In genomic region chr5:76779094-76779615, GRCm38 (mm10) we compare ENCODE assay signal across 10 mouse cellular contexts.
DNase-seq lines count a peak whose midpoint lies in the region; ATAC-seq and TF ChIP-seq lines count a peak whose summit lies in the region.
"Had no signal": no experiment of that assay in that cellular context is flagged by ENCODE, and none has a peak within 500 bp of the region (broad histone marks: within the 10 kb centered on the region; RNA-seq: fewer than 3 reads in every experiment).

No protein-coding gene starts in this region.

- H3K27ac ChIP-seq in heart, postnatal 0 days (ENCODE audit: low read depth): no peak overlapping the region
- H3K27ac ChIP-seq in forebrain, embryonic 11.5 days (ENCODE audit: low read depth, low read length): no peak overlapping the region
- no peak overlapping the region for H3K27ac ChIP-seq in lung, postnatal 0 days (ENCODE audit: low read length)
- no peak overlapping the region for H3K27ac ChIP-seq in stomach, postnatal 0 days (replicated peaks)

- WGBS in heart, postnatal 0 days: 48% methylated on average over 14 of the region's 14 CpGs
- WGBS in forebrain, embryonic 11.5 days: 39% methylated on average over 14 of the region's 14 CpGs
- WGBS in lung, postnatal 0 days: 35% methylated on average over 14 of the region's 14 CpGs
- WGBS in stomach, postnatal 0 days: 43% methylated on average over 14 of the region's 14 CpGs

- 0 out of 2 replicates have a peak, but pooled peaks cover 3% of the 10 kb centered on the region for H3K27me3 ChIP-seq in heart, postnatal 0 days (ENCODE audit: control insufficient read depth, insufficient read depth, low read length)
- no peaks in the 10 kb centered on the region for H3K27me3 ChIP-seq in forebrain, embryonic 11.5 days (ENCODE audit: control insufficient read depth, insufficient read depth, low read length)
- no peaks in the 10 kb centered on the region for H3K27me3 ChIP-seq in lung, postnatal 0 days (replicated peaks; ENCODE audit: insufficient read depth, low read length)
- H3K27me3 ChIP-seq in stomach, postnatal 0 days (ENCODE audit: control insufficient read depth, insufficient read depth, low read length): no peaks in the 10 kb centered on the region
- H3K27me3 ChIP-seq: Patski had no signal

- no peak overlapping the region for H3K9ac ChIP-seq in heart, postnatal 0 days (replicated peaks; ENCODE audit: low read depth, low read length)
- H3K9ac ChIP-seq in forebrain, embryonic 11.5 days (ENCODE audit: low read length): no peak overlapping the region
- no peak overlapping the region for H3K9ac ChIP-seq in lung, postnatal 0 days (replicated peaks; ENCODE audit: low read depth)
- H3K9ac ChIP-seq in stomach, postnatal 0 days (ENCODE audit: low read length): no peak overlapping the region; the same call in 1 of the 2 replicates

- intact Hi-C loops in heart, postnatal 10 days (cut with DNase I): no loop called here
- intact Hi-C loops in left cerebral cortex, postnatal 10 days (cut with DNase I): no loop called here

- H3K36me3 ChIP-seq in heart, postnatal 0 days (replicated peaks; ENCODE audit: control insufficient read depth, insufficient read depth, low read length): no peaks in the 10 kb centered on the region
- no peaks in the 10 kb centered on the region for H3K36me3 ChIP-seq in forebrain, embryonic 11.5 days (ENCODE audit: control insufficient read depth, insufficient read depth, low read length)
- no peaks in the 10 kb centered on the region for H3K36me3 ChIP-seq in lung, postnatal 0 days (ENCODE audit: insufficient read depth, low read length)
- no peaks in the 10 kb centered on the region for H3K36me3 ChIP-seq in stomach, postnatal 0 days (ENCODE audit: control insufficient read depth, insufficient read depth, low read length)

- no peak overlapping the region for H3K4me3 ChIP-seq in heart, postnatal 0 days (ENCODE audit: low read depth, low read length)
- no peak overlapping the region for H3K4me3 ChIP-seq in forebrain, embryonic 11.5 days (ENCODE audit: low read depth, low read length)
- no peak overlapping the region for H3K4me3 ChIP-seq in lung, postnatal 0 days (ENCODE audit: low read depth, low read length)
- no peak overlapping the region for H3K4me3 ChIP-seq in stomach, postnatal 0 days (ENCODE audit: low read depth, low read length)

- peak overlapping the region; percentile 19; the same call in 1 of the 2 replicates for H3K4me2 ChIP-seq in heart, postnatal 0 days (ENCODE audit: low read depth, low read length)
- H3K4me2 ChIP-seq in forebrain, embryonic 11.5 days (ENCODE audit: low read depth, low read length, severe bottlenecking): no peak overlapping the region
- peak overlapping the region; percentile 29 for H3K4me2 ChIP-seq in lung, postnatal 0 days (replicated peaks; ENCODE audit: low read depth, low read length)
- peak overlapping the region; percentile 20; the same call in 1 of the 2 replicates for H3K4me2 ChIP-seq in stomach, postnatal 0 days (replicated peaks; ENCODE audit: low read depth)

- no peaks in the 10 kb centered on the region for H3K4me1 ChIP-seq in heart, postnatal 0 days (ENCODE audit: control insufficient read depth, insufficient read depth)
- H3K4me1 ChIP-seq in forebrain, embryonic 11.5 days (replicated peaks; ENCODE audit: control insufficient read depth, insufficient read depth, low read length): peaks cover 13% of the 10 kb centered on the region; the same call in 1 of the 2 replicates
- H3K4me1 ChIP-seq in lung, postnatal 0 days (ENCODE audit: insufficient read depth, low read depth, low read length): no peaks in the 10 kb centered on the region
- no peaks in the 10 kb centered on the region for H3K4me1 ChIP-seq in stomach, postnatal 0 days (replicated peaks; ENCODE audit: control insufficient read depth, insufficient read depth)

- DNase-seq in heart, postnatal 0 days (ENCODE audit: low spot score): no peak
- DNase-seq in heart, postnatal 10 days: no peak
- DNase-seq in forebrain, embryonic 11.5 days (ENCODE audit: low spot score): no peak
- peak; percentile 28 for DNase-seq in lung, postnatal 0 days (ENCODE audit: low spot score)
- DNase-seq in stomach, postnatal 0 days (ENCODE audit: low spot score): peak; percentile 72
- no peak for DNase-seq in cerebellum, adult 9-10 months
- DNase-seq in left cerebral cortex, postnatal 10 days (ENCODE audit: extremely low spot score in 1 of 2, low spot score in 2 of 2): no peak
- no peak for DNase-seq in cerebellum, postnatal 4 days (ENCODE audit: low spot score in 2 of 2)
- DNase-seq: kidney, adult 9 months had no signal

- no peaks in the 10 kb centered on the region for H3K9me3 ChIP-seq in heart, postnatal 0 days (replicated peaks; ENCODE audit: control insufficient read depth, low read length)
- H3K9me3 ChIP-seq in forebrain, embryonic 11.5 days (ENCODE audit: control insufficient read depth, low read length): no peaks in the 10 kb centered on the region
- no peaks in the 10 kb centered on the region for H3K9me3 ChIP-seq in lung, postnatal 0 days (ENCODE audit: low read length)
- no peaks in the 10 kb centered on the region for H3K9me3 ChIP-seq in stomach, postnatal 0 days (ENCODE audit: control insufficient read depth, low read length)

- no peak for TF ChIP-seq EP300 in heart, postnatal 0 days (IDR thresholded peaks at IDR 0.05; ENCODE audit: low read depth)
- TF ChIP-seq EP300 in lung, postnatal 0 days (IDR thresholded peaks at IDR 0.05): no peak
- TF ChIP-seq EP300 in stomach, postnatal 0 days (optimal IDR thresholded peaks at IDR 0.05): no peak

- TF ChIP-seq CTCF in heart, postnatal 0 days (IDR thresholded peaks at IDR 0.05; ENCODE audit: low read depth): no peak
- TF ChIP-seq CTCF in lung, postnatal 0 days (IDR thresholded peaks at IDR 0.05): no peak
- no peak for TF ChIP-seq CTCF in stomach, postnatal 0 days (IDR thresholded peaks at IDR 0.05; ENCODE audit: low read depth)

- ATAC-seq in heart, postnatal 0 days (ENCODE audit: insufficient read depth, low read depth): no peak
- ATAC-seq in forebrain, embryonic 11.5 days (replicated peaks; ENCODE audit: low FRiP score): peak; percentile 34
- peak; percentile 26; the same call in 1 of the 2 replicates for ATAC-seq in lung, postnatal 0 days
- peak; percentile 88 for ATAC-seq in stomach, postnatal 0 days (ENCODE audit: low FRiP score, low TSS enrichment)
- ATAC-seq: Patski had no signal

Comparison
In these comparisons a context has a peak if more than half of its experiments do, and no peak if none do; other contexts are left out.
1. DNase-seq: peak in lung, postnatal 0 days (single experiment) and stomach, postnatal 0 days (single experiment); none in heart, postnatal 0 days (single experiment), heart, postnatal 10 days (0 of 2), forebrain, embryonic 11.5 days (single experiment), cerebellum, adult 9-10 months (single experiment), left cerebral cortex, postnatal 10 days (0 of 2) and cerebellum, postnatal 4 days (0 of 2).